Mouse (Mus musculus): ENCODE data around the gene Ppp4c. TPM values are rescaled to one million over a fixed set of nuclear protein-coding genes. Genes with fewer than 3 reads are reported as not detected.

Ppp4c gene
- total RNA-seq, 2 experiments from 2014 or later = 67.6 to 76.6 TPM

- no peak for DNase-seq
These were observed 8.7 kb upstream of the Ppp4c start for GRCm38 (mm10) chr7:126801057-126801422.

DNA sequence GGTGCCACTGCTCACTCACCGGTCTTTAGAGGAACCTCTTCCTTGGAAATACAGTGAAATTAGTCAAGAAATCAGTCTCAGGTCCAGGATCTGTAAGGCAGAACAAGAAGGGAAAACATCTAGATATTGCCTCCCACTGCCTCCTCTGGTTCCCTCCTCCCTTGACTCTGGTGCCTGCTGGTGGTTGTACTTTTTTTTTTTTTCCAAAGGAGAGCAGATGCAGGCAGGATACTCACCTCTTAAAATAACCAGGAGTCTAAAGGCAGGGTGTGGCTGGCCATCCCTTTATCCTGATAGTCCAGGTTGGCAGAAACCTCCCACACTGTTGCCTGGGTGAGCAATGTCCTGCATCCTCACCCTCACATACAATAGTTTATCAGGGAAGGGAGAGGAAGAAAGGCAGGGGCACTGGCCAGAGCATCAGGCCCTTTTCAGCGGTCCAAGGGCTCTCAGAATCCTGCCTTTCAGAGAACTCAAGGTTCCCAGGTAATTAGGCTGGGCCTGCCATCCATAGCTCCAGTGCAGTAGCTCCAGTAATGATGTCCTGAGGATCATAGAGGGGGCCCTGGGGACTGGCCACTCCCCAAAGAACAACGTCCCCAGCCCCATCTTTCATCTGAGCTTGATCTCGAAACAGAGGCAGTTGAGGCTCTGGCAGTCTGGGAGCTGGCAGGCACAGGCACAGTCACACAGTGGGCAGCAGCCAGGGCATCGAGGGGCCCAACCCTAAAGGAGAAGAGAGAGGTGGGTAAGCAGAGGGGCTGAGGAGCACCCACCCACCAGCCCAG lies 8.2 kb upstream of the Ppp4c start:
- DNase-seq = no peak

GRCm38 (mm10) chr7:126799468-126800268 lies 7.4 kb upstream of the Ppp4c start:
- peak; percentile 49 for DNase-seq

- peak; percentile 98 for DNase-seq
These were observed 6.8 kb upstream of the Ppp4c start for GRCm38 (mm10) chr7:126799050-126799467.

DNA sequence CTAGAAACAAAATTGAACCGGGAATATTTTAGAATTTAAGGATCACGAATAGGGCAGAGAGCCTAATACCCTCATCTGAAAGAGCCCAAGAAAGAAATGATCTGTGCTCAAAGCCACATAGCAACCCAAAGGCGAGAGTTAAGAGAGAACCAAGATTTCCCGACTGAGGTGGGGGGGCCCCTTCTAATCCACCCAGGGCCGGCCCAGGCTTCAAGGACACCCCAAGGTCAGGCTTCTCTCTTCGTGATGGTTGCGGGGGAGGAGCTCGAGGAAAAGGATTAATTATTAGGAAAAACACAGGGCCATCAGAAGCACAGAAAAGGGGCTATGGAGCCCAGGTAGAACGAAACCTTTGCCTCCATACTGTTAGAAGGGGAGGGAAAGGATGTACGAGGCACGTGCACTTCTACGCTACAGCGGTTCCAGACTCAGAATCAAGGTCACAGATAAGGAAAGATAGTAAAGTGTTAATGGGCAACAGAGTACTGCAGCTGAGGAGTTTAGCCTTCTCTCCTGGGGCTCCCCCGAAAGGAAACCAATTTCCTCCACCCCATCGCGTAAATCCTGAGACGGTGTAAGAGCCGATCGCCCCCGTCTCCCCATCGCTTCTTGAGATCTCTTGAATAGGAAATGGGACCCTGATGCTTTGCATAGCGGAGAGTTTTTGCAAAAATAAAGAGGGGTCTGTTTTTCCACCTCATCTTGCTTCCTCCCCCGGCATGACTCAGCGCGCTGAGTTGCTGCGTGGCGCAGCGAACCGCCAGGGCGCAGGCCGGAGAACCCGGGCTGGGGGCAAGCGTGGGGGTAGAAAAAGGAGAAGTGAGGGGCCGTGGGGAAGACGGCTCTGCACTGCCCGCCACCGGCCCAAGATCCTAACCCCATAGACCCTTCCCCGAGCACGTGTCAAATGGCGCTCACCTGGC lies 6.1 kb upstream of the Ppp4c start:
- peak; percentile 56 for DNase-seq

DNA sequence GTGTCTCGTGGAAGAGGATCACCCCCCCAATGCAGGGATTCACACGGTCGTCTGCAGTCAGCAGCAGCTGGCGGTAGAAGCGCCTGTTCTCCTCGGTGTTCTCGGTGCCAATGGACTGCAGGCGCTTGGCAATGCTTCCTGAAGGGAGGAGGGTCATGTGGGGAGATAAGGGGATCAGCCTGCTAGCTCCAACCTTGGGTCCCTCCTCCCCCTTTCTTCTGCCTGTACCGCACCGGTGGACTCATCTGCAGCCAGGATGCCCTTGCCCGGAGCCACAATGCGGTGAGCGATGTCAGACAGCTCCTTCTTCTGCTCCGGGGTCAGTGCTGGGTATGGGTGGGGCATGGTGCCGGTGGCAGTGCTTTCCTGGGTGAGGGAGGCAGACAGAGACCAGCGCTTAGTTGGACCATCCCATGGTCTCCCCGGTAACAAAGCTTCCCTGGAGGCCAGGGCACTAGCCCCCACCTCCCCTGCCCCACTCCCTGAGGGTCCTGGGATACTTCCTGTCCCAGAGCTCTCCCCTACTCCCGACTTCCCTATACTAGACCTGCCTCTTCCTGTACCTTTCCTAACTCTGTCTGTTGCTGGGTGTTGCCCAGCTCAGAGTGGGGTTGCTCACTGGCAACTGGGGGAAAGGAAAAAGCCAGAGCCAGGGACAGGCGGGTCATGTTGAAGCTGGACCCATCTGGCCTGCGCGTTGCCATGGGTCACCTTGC lies 5.3 kb upstream of the Ppp4c start, which contains the start of gene Fam57b:
TSS of gene Fam57b (plus strand) at position 258 of the 716 bp plus-strand sequence.
- DNase-seq = peak; percentile 68

DNA sequence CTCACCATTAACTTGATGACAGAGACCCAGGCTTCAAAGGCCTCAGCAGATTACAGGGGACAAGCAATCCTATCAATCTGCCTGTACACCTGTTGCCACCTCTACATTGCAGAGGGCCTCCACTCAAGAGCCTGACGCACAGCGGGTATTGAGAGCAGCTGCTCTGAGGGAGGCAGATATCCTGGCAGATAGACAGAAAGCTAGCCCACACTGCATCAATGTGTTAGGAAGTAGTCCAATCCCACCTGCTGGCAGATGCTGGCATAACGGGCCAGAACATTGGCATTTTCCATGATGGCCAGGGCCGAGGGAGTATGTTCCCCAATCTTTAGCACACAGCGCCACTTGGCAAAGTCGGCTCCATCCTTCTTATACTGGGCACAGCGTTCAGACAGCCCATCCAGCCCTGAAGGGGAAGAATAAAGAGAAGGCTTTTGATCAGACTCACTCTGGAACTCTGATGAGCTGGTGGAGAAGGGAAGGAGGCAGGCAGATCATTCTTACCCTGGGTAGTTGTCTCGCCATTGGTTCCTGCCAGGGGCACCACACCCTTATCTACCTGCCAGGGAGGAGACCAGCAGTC lies 4.1 kb upstream of the Ppp4c start:
- DNase-seq = peak; percentile 53

DNA sequence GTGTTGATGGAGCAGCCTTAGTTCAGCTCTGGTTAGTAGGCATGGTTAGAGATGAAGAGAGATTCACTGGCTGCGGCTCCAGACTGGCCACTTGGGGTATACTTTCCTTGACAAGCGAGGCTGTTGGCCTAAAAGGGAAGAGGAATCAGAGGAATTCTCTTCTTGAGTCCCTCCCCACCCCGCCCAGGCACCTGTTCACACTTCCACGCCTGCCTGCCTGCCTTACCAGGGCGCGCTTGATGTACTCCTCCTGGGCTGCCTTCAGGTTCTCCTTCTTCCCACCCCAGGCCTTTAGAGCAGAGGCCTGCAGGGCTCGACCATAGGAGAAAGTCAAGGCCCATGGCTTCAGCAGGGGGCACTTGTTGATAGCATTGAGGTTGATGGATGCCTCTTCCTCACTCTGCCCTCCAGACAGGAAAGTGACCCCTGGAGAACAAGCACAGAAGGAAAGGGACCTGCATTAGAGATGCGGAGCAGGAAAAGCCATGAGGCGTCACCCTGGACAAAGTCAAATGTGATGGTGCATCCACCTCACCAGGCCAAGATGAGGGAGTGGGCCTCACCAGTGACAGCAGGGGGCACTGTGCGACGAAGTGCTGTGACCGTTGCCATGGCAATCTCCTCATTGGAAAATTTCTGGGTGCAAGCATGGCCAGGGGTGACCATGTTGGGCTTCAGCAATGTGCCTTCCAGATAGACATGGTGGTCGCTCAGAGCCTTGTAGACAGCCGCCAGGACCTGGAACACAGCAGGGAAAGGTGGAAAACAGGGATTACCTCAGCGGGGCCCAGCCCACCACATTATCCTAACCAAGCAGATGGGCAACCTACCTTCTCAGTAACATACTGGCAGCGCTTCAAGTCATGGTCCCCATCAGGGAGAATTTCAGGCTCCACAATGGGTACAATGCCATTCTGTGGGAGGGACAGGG lies 3.4 kb upstream of the Ppp4c start:
- no peak for DNase-seq

DNA sequence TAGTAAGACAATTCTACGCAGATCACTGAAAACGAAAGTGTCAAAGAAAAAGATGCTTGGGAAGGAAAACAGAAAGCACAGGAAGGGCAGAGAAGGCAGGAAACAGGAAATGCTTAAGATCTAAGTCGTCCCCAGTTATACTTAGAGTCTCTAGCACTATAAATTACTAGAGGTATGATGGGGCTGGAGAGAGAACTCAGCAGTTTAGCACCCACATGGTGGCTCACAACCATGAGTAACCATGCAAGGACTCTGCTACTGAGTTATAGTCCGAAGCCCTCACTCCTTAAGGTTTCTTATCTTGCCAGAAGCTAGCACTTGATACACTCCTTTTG lies 1.9 kb upstream of the Ppp4c start:
- no peak for DNase-seq

GRCm38 (mm10) chr7:126793456-126794270 lies 1.4 kb upstream of the Ppp4c start:
- DNase-seq = no peak

DNA sequence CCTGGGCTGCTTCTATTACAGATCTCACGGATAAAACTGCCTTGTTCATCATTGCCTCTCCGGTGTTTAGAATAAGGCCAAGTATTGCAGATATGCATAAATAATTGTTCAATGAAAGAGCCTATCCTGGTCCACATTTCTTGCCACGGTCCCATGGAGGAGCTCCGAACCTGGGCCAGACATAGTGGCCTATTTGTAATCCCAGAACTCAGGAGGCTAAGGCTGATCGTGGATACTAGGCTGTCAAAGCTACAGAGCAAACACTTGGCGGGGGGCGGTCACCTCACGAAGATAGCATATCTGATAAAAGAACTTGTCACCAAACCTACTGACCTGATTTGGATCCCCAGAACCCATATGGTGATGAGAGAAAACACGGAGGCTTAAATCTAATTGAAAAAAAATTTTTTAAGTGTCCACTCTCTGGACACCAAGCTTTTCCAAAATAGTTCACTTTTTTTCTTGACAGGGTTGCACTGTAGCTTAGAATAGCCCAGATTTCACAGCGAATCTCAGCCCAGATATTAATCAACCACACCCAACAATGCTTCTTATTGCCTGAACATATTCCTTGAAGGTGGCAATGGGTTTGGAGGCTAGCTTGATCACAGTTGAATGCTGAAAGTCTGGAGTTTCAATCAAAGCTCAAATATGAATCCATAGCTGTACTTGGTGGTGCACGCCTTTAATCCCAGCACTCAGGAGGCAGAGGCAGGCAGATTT lies 586 bp upstream of the Ppp4c start:
- DNase-seq = no peak

- no peak for DNase-seq
These were observed 3.2 kb downstream of the Ppp4c start for GRCm38 (mm10) chr7:126789141-126789540.

DNA sequence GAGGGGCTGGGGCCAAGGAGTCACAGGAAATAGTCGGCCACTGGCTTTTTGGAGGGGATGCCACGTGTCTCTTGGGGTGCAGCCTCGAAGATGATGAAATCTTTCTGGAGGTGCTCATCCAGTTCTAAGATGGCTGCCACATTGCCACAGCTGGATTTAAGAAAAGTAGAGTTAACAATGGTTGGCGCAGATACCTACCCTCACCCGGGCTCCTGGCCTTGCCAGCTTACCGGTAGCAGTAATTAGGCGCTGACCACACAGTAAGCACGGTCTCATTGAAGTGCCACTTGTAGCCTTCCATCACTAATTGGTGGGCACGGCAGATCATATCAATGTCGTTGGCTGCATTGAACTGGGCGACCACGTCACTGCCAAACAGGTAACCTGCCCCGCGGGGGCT lies 6.2 kb downstream of the Ppp4c start:
- DNase-seq = peak; percentile 3

DNA sequence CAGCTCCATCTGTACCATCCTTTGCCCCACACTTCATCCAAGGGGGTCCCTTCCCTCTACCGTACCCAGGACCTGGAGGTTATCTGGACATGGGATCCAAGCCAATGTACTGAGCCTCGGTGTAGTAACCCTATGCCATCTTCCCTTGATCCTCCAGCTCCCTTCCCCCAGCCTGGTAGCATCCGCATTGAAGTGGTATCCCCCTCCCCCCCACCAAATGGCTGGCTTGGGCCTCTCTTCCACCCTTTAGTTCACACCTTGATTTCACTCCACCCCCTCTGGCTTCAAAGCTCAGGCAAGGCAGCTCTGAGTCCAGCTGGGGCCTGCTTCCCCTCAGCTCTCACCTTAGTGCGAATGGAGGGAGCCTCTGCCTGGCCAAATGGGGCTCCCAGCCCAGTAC lies 7.2 kb downstream of the Ppp4c start:
- DNase-seq = peak; percentile 7

DNA sequence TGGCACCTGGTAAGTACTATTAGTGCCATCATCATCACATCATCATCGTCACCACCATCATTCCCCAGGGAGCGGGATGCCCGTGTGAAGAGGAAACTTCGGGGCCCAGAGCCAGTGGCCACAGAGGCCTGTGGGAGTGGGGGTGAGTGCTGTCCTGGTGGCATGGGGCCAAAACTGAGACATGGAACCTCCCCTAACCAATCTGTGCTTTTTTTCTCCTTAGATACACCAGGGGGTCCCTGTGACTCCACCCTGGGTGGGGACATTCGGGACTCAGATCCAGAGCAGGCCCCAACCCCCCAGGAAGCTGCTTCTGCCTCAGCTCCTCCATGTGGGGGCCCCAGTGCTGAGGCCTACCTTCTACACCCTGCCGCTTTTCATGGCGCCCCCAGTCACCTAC lies 7.8 kb downstream of the Ppp4c start:
- peak; percentile 27 for DNase-seq

DNA sequence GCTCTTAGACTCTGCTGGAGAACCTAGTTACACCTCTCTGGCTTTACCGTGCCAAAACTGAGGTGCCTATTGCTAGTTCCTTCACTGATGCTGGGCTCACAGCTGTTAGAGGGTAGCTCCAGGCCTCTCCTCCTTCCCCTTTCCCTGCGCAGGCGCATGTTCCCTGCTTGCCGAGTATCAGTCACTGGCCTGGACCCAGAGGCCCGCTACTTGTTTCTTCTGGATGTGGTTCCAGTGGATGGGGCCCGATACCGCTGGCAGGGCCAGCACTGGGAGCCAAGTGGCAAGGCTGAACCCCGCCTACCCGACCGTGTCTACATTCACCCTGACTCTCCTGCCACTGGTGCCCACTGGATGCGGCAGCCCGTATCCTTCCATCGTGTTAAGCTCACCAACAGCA lies 9.6 kb downstream of the Ppp4c start:
- DNase-seq = peak; percentile 11

GRCm38 (mm10) chr7:126781661-126782370 lies 10.5 kb downstream of the Ppp4c start:
- peak; percentile 4 for DNase-seq

- DNase-seq = peak; percentile 54
These were observed 11.2 kb downstream of the Ppp4c start, which contains the start of gene Tbx6 for GRCm38 (mm10) chr7:126780971-126781635. Tbx6 (plus strand) TSS chr7:126781483.
